Mouse (Mus musculus) midbrain, embryonic 14.5 days (tissue): ENCODE data around the gene Gmfb. TPM values are rescaled to one million over a fixed set of nuclear protein-coding genes. Genes with fewer than 3 reads are reported as not detected.
A peak's percentile ranks its signal among the peaks of the same experiment; 100 is the strongest.
"Not testable (repeated sequence)": the region's sequence is repeated elsewhere in the genome, so short reads cannot be mapped to it uniquely, and the experiment has no call there.

ENCODE experiments used
- ATAC-seq: fragments of 200-750 bp; cut with Nextera tagmentation; 2 replicates; pipeline ENCODE4 v1.8.0; 2017; ENCODE audit warnings: moderate number of reproducible peaks, moderate library complexity; ENCODE audit not compliant: low FRiP score, low TSS enrichment
- DNase-seq: peaks from one replicate; pipeline ENCODE4 v3.0.0-alpha.2; 2015
- H3K27ac ChIP-seq: fragments of 300-500 bp; sonication (generic); replicated peaks from 2 replicates; pipeline ENCODE4 v1.5.1; 2014; ENCODE audit warnings: mild to moderate bottlenecking, low read depth, low read length, moderate library complexity
- H3K27me3 ChIP-seq: fragments of 300-500 bp; sonication (generic); 2 replicates; pipeline ENCODE4 v1.6.1; 2014; ENCODE audit warnings: low read length, control low read depth, mixed read lengths; ENCODE audit not compliant: control insufficient read depth, insufficient read depth
- H3K36me3 ChIP-seq: fragments of 300-500 bp; sonication (generic); 2 replicates; pipeline ENCODE4 v1.6.1; 2014; ENCODE audit warnings: low read length, control low read depth; ENCODE audit not compliant: control insufficient read depth, insufficient read depth
- H3K4me1 ChIP-seq: fragments of 300-500 bp; sonication (generic); 2 replicates; pipeline ENCODE4 v1.6.1; 2014; ENCODE audit warnings: mild to moderate bottlenecking, antibody characterized with exemption, low read length, control low read depth; ENCODE audit not compliant: control insufficient read depth, insufficient read depth
- H3K4me2 ChIP-seq: fragments of 300-500 bp; sonication (generic); 2 replicates; pipeline ENCODE4 v1.6.1; 2014; ENCODE audit warnings: mild to moderate bottlenecking, low read length, moderate library complexity
- H3K4me3 ChIP-seq: fragments of 300-500 bp; sonication (generic); replicated peaks from 2 replicates; pipeline ENCODE4 v1.5.1; 2014; ENCODE audit warnings: low read depth, low read length
- H3K9ac ChIP-seq: fragments of 300-500 bp; sonication (generic); replicated peaks from 2 replicates; pipeline ENCODE4 v1.6.1; 2014; ENCODE audit warnings: mild to moderate bottlenecking, low read length, moderate library complexity
- H3K9me3 ChIP-seq: fragments of 300-500 bp; sonication (generic); 2 replicates; pipeline ENCODE4 v1.6.1; 2016; ENCODE audit warnings: low read length, control low read depth, mixed read lengths; ENCODE audit not compliant: control insufficient read depth
- WGBS: fragments of 180-500 bp; shearing (Covaris S2); extraction: QIAGEN DNeasy Blood & Tissue Kit; methylation state at CpG from one replicate; pipeline ENCODE4 v1.1.7; 2014; 5-methylcytosine and 5-hydroxymethylcytosine counted together
- polyA plus RNA-seq: library from polyadenylated mRNA; unstranded; fragments of >200 nt; fragmentation: Nextera tagmentation; extraction: Ambion mirVana; gene quantifications from 2 replicates; pipeline ENCODE4 v1.2.1, GENCODE M21; 2014

The Gmfb gene
- polyA plus RNA-seq, 1 experiment from 2014 or later: 155 TPM

DNA sequence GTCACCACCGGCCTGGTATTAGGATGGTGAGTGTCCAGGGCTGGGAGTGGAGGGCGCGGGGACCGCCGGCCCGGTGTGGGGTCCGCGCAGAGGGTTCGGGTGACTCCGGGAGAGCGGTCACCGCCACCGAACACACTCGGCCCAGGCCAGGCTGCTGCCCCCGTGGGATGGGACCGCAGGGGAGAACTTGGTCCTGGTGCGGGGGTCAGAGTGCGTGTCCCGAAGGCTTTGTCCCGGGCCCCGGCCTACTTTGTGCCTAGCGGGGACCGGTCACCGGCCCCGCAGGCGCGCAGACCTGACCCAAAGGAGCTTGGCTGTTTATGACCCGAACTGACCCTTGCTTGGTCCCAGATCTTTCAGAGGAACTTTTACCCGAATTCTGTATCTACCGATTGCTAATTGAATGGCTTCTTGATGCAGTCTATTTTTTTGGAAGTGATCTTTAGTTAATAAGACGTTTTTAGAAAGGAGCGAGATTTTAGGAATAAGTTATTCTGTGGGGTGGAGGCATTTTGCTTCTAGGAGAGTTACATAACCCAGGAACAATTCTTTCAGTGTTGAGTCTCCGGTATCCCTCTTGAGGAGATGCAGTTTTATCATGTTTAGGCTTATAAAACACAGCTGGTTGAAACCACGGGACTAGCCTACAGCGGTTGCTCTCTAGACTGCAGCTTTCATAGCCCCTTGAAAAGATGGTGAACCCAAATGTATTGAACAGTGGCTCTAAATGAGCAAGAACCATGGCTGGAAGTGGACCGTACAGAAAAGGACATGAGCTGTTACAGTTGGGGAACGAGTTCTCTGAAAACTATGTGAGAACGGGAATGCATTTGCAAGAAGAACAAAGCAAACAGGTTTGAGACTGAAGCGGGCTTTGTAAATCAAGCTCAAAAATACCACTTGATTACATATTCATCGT lies 10.6 kb upstream of the Gmfb start:
- peak; percentile 40 for DNase-seq
- H3K9ac ChIP-seq: peak overlapping the region; percentile 73
- H3K27ac ChIP-seq: no peak overlapping the region

DNA sequence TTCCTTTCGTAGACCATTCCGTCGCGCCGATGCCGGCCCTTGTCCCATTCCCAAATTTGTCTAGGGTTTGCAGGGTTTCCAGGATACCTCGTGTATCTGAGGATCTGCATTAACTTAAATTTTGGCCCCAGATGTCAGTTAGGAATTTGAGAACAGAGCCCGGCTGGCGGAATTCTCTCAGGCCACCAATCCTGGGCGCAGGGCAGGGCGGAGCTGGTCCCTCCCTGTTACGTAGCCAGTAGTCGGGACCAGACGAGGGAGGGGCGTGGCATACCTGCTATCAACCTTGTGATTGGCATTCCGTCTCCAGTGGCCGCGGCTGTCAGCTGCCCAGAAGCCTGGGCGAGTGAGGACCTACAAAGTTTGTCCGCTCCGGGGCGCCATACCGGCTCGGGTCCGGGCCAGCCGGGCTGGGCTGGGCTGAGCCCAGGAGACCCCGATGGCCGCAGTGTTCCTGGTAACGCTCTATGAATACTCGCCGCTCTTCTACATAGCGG lies 9.8 kb upstream of the Gmfb start, which contains the start of gene Cgrrf1:
Cgrrf1 (plus strand) TSS at position 289 of the 497 bp plus-strand sequence.
- DNase-seq (peak; percentile 93), ATAC-seq (peak; percentile 98)
- Histone ChIP-seq H3K4me2 (peak within 1 kb of the TSS; percentile 91), H3K4me3 (peak within 1 kb of the TSS; percentile 68), H3K36me3 (no peaks in the 10 kb centered on the region), H3K27ac (no peak within 1 kb of the TSS), H3K27me3 (no peaks in the 10 kb centered on the region), H3K9ac (peak within 1 kb of the TSS; percentile 73), H3K4me1 (peaks cover 4% of the 10 kb centered on the region), H3K9me3 (no peaks in the 10 kb centered on the region)
- under 1% methylated on average over 32 of the region's 32 CpGs for WGBS

More for the DNA sequence above, 10.6 kb upstream of the Gmfb start:
- ATAC-seq: peak; percentile 72
- no peaks in the 10 kb centered on the region for H3K9me3 ChIP-seq
- H3K36me3 ChIP-seq: no peaks in the 10 kb centered on the region
- peak overlapping the region; percentile 91 for H3K4me2 ChIP-seq
- H3K27me3 ChIP-seq: no peaks in the 10 kb centered on the region
- H3K4me1 ChIP-seq: peaks cover 4% of the 10 kb centered on the region
- H3K4me3 ChIP-seq: peak overlapping the region; percentile 68
- 9% methylated on average over 40 of the region's 40 CpGs for WGBS

DNA sequence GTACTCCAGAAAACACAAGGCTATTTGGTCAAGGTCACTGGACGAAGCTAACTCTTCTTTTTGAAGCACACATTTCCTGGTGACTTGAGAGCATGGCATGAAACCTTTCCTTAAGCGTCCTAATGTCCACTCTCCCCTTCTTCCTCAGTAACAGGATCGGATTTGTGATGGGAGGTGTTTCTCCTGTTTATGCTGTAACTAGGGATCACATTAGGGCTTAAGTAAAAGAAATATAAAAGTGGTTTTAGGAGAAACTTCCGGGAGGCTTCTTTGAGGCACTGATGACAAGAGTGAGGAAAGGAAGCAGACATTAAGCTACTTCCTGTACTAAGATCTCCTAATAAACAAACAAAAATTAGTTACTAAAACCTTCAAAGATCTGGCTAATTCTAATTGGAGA lies 9.3 kb upstream of the Gmfb start:
- H3K9ac ChIP-seq: peak overlapping the region; percentile 73
- WGBS: 6% methylated on average over 4 of the region's 4 CpGs
- H3K27ac ChIP-seq: no peak overlapping the region
- ATAC-seq (no peak), DNase-seq (peak; percentile 20)
- H3K27me3 ChIP-seq: no peaks in the 10 kb centered on the region
- peak overlapping the region; percentile 68 for H3K4me3 ChIP-seq
- peak overlapping the region; percentile 91 for H3K4me2 ChIP-seq
- H3K36me3 ChIP-seq: no peaks in the 10 kb centered on the region
- no peaks in the 10 kb centered on the region for H3K9me3 ChIP-seq
- H3K4me1 ChIP-seq: peaks cover 4% of the 10 kb centered on the region

DNA sequence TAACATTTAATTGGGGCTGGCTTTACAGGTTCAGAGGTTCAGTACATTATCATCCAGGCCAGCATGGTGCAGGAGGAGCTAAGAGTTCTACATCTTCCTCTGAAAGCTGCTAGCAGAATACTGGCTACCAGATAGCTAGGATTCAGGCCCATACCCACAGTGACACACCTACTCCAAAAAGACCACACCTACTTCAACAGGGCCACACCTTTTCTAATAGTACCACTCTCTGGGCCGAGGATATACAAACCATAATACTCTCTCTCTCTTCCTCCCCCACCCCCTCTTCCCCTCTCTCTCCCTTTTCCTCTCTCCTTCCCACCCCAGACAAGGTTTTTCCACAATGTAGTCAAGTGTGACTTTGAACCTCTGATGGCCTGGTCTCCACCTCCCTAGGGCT lies 5.4 kb upstream of the Gmfb start:
- H3K4me3 ChIP-seq: no peak overlapping the region
- no peaks in the 10 kb centered on the region for H3K9me3 ChIP-seq
- H3K27ac ChIP-seq: no peak overlapping the region
- no peak overlapping the region for H3K9ac ChIP-seq
- no peak for ATAC-seq
- WGBS: 71% methylated on average over 1 of the region's 1 CpGs
- H3K4me1 ChIP-seq: no peaks in the 10 kb centered on the region
- no peak for DNase-seq
- no peak overlapping the region for H3K4me2 ChIP-seq
- H3K27me3 ChIP-seq: no peaks in the 10 kb centered on the region
- no peaks in the 10 kb centered on the region for H3K36me3 ChIP-seq

DNA sequence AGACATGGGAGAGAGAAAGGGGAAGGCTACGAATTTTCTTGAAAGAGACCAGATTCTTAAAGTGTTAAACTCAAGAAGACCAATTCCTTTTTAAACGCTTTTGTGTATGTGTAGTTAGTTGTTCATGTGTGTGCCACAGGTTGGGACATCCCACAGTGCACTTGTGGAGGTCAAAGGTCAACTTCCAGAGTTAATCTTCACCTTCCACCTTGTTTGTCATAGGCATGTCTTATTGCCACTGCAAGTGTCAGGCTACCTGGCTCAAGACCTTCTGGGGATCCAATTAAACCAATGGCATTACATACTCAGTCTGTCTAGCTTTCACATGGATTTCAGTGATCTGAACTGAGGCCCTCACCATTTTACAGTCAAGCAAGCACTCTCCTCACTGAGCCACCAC lies 2.0 kb upstream of the Gmfb start:
- Histone ChIP-seq H3K4me1 (peaks cover 15% of the 10 kb centered on the region), H3K36me3 (no peaks in the 10 kb centered on the region), H3K9me3 (no peaks in the 10 kb centered on the region), H3K4me2 (no peak overlapping the region), H3K27ac (no peak overlapping the region), H3K27me3 (no peaks in the 10 kb centered on the region), H3K4me3 (no peak overlapping the region), H3K9ac (no peak overlapping the region)
- ATAC-seq: no peak
- WGBS: 80% methylated on average over 2 of the region's 2 CpGs
- no peak for DNase-seq

DNA sequence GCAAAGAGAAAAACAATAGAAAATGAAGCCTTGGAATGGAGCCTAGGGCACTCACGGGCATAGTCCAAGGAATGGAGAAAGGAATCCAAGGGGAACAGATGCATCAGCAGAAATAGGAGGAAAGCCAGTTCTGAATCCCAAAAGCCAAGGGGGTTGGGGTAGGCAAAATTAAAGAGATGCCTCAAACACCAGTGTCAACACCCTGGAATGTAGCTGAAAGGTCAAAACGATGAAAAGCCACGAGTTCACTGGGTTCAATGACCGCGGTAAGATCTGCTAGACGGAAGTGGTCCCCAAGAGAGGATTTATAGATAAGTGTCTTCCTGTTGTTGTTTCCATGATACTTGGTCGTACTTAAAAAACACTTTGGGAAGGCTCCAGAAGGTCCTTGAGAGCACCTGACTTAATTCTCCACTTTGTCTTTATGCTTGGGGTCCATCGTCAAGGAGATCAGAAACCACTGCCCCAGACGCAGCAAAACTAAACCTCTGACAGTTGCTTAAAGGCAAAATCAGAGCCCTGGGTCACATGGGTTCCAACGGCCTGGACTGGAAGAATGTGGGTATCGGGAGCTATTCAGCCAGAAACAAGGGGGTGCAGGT lies 670 bp downstream of the Gmfb start:
- H3K4me1 ChIP-seq: peaks cover 15% of the 10 kb centered on the region
- H3K4me2 ChIP-seq: peak overlapping the region; percentile 69
- H3K27me3 ChIP-seq: no peaks in the 10 kb centered on the region
- peak overlapping the region; percentile 88 for H3K9ac ChIP-seq
- 2% methylated on average over 11 of the region's 11 CpGs for WGBS
- H3K4me3 ChIP-seq: peak overlapping the region; percentile 88
- peak overlapping the region; percentile 83 for H3K27ac ChIP-seq
- no peak for ATAC-seq
- H3K9me3 ChIP-seq: no peaks in the 10 kb centered on the region
- H3K36me3 ChIP-seq: peaks cover 11% of the 10 kb centered on the region; the same call in 1 of the 2 replicates
- DNase-seq: no peak

DNA sequence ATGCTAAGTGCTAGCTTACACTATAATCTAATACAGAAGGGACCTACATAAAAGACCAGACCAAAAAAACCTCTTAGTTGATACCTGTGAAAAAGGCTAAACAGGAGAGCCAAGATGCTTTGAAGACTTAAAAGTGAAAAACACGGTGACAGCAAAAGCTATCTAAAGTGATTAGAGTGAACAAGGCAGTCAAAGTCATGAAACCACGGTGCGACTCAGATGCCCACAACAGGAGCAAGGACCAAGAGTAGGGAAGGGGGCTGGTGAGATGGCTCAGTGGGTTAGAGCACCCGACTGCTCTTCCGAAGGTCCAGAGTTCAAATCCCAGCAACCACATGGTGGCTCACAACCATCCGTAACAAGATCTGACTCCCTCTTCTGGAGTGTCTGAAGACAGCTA lies 2.1 kb downstream of the Gmfb start:
- not testable (repeated sequence) for H3K27me3 ChIP-seq, H3K9ac ChIP-seq, H3K27ac ChIP-seq, H3K4me3 ChIP-seq, ATAC-seq, H3K4me2 ChIP-seq, DNase-seq, H3K9me3 ChIP-seq
- Histone ChIP-seq H3K36me3 (peaks cover 23% of the 10 kb centered on the region), H3K4me1 (peaks cover 15% of the 10 kb centered on the region)
- WGBS: 97% methylated on average over 5 of the region's 6 CpGs

DNA sequence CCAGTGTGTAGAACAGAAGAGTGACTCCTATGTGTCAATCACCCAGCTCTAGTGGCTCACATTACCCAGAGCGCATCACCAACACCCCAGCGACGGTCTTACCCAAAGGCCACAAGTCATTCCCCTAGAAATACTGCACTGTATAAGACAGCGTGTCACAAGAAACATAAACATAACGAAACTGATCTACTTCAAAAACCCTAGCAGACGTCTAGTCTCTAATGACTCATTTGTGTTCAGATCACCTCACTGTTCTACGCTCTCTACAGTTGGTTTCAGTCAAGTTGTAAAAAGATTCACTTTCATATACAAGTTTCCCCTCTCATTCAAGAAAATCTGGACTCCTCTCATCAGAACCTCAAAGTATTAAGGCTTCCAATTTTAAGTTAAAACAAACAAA lies 3.3 kb downstream of the Gmfb start:
- H3K4me2 ChIP-seq: no peak overlapping the region
- no peak overlapping the region for H3K9ac ChIP-seq
- peaks cover 31% of the 10 kb centered on the region for H3K36me3 ChIP-seq
- ATAC-seq (no peak), DNase-seq (no peak)
- peaks cover 15% of the 10 kb centered on the region for H3K4me1 ChIP-seq
- WGBS: 96% methylated on average over 7 of the region's 7 CpGs
- no peak overlapping the region for H3K27ac ChIP-seq
- H3K4me3 ChIP-seq: no peak overlapping the region
- no peaks in the 10 kb centered on the region for H3K27me3 ChIP-seq
- no peaks in the 10 kb centered on the region for H3K9me3 ChIP-seq
